Mouse (Mus musculus) layer of hippocampus, adult 18-20 months (tissue): ENCODE data around the gene Dnaic2. TPM values are rescaled to one million over a fixed set of nuclear protein-coding genes. Genes with fewer than 3 reads are reported as not detected.
A peak's percentile ranks its signal among the peaks of the same experiment; 100 is the strongest.

ENCODE experiments used
- DNase-seq, 2 experiments: peaks; one replicate each; pipeline ENCODE4 v3.0.0; 2022; ENCODE audit warnings: low spot score in 2 of 2
- total RNA-seq, 2 experiments: library from RNA; stranded (reverse); gene quantifications; 2 replicates each; pipeline ENCODE4 v1.2.3; 2021

The Dnaic2 gene
- total RNA-seq, 2 experiments from 2014 or later: 1.6 to 2.1 TPM

GRCm38 (mm10) chr11:114699511-114699910 is 27.7 kb upstream of the Dnaic2 start:
- DNase-seq: no peak

- no peak for DNase-seq
Measured at GRCm38 (mm10) chr11:114702311-114702995, 24.8 kb upstream of the Dnaic2 start.

DNA sequence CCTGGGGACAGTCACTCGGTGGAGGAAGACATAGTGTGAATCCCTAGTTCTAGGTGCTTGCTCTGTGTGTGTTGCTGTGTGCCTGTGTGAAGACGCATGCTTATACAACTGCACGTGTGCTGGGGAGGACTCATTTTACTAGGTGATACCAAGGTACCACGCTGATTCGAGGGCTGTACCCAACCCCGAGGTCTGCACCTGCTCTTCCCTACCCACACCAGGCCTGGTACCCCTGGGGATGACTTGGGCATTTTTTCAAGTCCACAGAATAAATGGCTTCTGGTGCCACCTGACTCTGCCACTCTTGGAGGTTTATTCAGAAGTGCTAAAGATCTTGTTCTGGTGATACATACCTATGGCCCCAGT is 24.2 kb upstream of the Dnaic2 start:
- no peak for DNase-seq

DNA sequence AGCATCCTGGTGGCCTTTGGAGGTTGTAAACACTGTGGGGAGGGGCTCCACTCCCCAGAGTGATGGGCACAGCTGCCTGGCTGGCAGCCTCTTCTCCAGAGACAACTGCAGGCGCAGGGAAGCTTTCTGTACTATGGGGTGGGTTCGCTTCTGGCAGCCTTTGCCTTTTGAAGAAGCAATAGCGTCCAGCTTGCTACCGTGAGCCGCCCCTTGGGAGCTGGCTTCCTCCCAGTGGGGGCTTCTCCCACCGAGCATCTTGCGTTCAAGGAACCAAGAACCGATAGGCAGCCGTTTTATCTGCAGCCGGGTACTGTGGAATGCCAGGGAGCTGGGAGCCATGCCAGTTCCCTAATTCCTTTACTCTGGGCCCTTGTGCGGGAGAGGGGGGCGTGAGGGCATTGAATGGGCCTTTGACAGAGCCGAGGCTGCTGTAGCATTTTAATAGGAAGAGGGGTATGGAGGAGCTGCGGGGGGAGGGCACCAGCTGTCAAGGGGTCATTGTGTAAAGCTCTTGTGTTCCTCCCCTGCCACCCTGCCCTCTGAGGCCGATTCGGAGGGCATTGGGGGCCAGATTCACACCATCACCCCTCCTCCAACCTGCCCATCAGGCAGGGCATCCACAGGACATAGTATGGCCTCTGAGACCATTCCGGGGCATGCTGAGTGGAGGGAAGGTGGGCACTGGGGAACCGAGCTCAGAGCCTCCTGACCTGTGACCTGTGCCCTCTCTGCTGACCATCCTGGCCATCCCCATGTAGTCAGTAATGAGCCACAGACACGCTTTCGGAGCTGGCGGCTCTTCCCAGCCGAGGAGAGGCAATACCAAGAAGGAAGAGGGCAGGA is 22.9 kb upstream of the Dnaic2 start:
- peak; percentile 44 to 82 for DNase-seq

- no peak for DNase-seq
Measured at GRCm38 (mm10) chr11:114706358-114706757, 20.9 kb upstream of the Dnaic2 start.

GRCm38 (mm10) chr11:114711393-114711792 is 15.8 kb upstream of the Dnaic2 start:
- DNase-seq: no peak

DNA sequence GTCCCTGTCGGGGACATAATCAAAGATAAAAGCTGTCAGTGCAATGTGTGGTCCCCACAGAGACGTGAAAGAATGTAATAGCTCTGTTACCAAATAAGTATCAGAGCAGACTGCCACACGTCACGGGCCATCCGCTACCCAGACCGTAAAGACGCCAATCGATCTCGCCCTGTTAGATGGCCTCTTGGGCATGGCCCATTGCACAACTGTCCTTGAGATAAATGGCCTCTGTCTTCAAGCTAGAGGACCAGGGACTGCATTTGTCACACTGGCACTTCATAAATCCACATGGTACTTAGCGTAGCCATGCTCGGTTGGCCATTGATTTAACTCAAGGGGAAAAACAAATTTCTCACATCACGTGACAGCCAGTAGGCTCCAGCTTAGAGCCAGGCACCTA is 15.3 kb upstream of the Dnaic2 start:
- DNase-seq: no peak

DNA sequence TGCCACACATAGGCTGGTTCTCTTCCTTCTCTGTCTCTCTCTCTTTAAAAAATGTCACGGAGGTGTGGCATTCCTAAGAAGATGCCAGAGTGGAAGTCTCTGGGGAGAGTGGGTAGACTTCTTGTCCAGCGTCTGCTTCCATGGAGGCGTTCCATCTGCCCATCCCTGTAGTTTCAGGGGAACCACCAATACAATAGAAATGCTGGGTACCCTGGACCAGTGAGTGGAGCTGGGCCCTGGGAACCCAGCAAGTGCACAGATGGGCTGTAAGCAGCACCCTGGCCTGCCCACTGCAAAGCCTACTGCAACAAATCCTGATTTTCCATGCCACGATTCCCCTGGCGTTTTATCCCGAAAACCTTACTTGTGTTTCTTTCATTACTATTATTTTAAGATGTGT is 12.7 kb upstream of the Dnaic2 start:
- DNase-seq: peak; percentile 64 to 76

DNA sequence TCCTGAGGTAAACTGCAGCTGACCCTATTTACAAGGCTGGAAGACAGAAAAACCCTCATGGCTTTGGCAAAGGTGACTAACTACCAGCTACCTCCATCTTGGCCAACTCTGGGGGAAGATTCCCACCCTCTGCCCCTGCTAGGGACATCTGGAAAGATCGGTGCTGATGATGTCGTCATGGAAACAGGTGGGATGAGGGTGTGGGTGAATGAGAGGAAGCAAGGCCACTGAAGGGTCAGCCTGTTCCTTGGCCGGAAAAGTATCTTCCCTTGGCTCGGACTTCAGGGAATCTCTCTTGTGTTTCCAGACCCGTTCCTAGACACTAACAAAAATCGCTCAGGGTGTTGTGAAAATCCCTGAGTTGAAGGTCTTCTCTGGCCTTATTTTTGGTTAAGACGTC is 11.7 kb upstream of the Dnaic2 start:
- DNase-seq: no peak

GRCm38 (mm10) chr11:114720535-114720934 is 6.7 kb upstream of the Dnaic2 start:
- no peak for DNase-seq

GRCm38 (mm10) chr11:114722438-114722837 is 4.8 kb upstream of the Dnaic2 start:
- no peak for DNase-seq

DNA sequence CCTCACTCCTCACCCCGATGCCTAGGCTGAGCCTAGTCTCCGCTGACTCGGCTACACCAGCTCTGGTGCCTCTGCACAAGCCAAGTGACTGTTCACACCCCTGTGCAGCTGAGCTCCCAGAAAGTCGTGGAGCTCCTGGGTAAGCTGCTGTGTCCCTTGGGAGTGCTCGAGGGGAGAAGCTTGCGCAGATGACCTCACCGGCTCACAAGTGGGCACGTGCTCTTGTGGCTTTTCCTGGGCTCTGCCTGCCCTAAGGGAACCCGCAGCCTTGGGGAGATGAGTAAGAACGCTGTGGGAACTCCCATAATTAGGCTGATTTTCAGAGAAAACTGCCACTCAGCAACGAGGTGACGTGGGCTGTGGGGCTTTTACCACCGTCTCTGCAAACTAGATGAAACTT is 4.2 kb upstream of the Dnaic2 start:
- no peak for DNase-seq

- peak; percentile 31 to 57 for DNase-seq
Measured at GRCm38 (mm10) chr11:114724787-114725590, 2.2 kb upstream of the Dnaic2 start.

- DNase-seq: no peak
Measured at GRCm38 (mm10) chr11:114727826-114728186, 598 bp downstream of the Dnaic2 start.

- no peak for DNase-seq
Measured at GRCm38 (mm10) chr11:114728333-114728732, 1.1 kb downstream of the Dnaic2 start.

- DNase-seq: no peak
Measured at GRCm38 (mm10) chr11:114729832-114730363, 2.7 kb downstream of the Dnaic2 start.

DNA sequence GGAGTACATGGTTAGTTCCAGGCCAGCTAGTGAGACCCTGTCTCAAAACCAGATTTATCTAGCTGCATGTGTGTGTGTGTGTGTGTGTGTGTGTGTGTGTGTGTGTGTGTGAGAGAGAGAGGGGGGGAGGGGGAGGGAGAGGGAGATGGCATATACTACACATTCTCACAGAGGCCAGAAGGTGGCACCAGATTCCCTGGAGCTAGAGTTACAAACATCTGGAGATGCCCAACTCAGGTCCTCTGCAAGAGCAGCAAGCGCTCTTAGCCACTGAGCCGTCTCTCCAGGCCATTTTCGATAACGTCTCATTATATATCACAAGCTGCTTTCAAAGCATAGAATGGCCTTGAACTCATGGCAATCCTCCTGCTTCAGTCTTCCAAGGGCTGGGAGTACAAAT is 4.5 kb downstream of the Dnaic2 start:
- no peak for DNase-seq

- no peak for DNase-seq
Measured at GRCm38 (mm10) chr11:114732890-114733289, 5.7 kb downstream of the Dnaic2 start.

DNA sequence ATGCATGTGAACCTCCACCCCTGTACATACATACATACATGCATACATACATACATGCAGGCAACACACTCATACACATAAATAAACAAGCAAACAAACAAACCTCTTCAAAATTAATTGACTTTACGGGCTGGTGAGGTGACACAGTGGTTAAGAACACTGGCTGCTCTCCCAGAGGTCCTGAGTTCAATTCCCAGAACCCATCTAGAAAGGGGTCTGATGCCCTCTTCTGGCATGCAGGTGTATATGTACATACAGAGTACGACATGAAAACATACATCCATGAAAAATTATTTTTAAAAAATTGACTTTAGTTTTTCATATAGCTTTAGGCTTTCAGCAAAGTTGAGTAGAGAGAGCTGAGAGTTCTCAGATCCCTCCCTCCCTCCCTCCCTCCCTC is 8.9 kb downstream of the Dnaic2 start:
- no peak for DNase-seq

GRCm38 (mm10) chr11:114736913-114737624 is 9.9 kb downstream of the Dnaic2 start:
- peak in 1 of 2 experiments; percentile 73 for DNase-seq

- DNase-seq: no peak
Measured at GRCm38 (mm10) chr11:114740598-114740997, 13.4 kb downstream of the Dnaic2 start.
